Mouse (Mus musculus) olfactory bulb, adult 2 months (tissue): Measurements from ENCODE around the gene Ldb3.

ENCODE experiments used
- CTCF ChIP-seq: fragments of 200-500 bp; IDR thresholded peaks from 2 replicates; pipeline ENCODE4 v1.5.1; 2012; ENCODE audit warnings: low read depth, mild to moderate bottlenecking, low read length, moderate library complexity; ENCODE audit not compliant: insufficient read depth
- POLR2A ChIP-seq: fragments of 200-500 bp; IDR thresholded peaks from 2 replicates; pipeline ENCODE4 v1.6.1; 2012; ENCODE audit warnings: mild to moderate bottlenecking, low read depth, low read length, moderate library complexity; ENCODE audit not compliant: insufficient read depth

- TF ChIP-seq CTCF: no peak
- no peak for TF ChIP-seq POLR2A
These were observed 97.5 kb downstream of the Ldb3 start for GRCm38 (mm10) chr14:34490965-34491364.
